Mouse (Mus musculus) cerebellum, adult 2 months (tissue): ENCODE results near the gene Psmc3. TPM values are rescaled to one million over a fixed set of nuclear protein-coding genes. Genes with fewer than 3 reads are reported as not detected.

Experiments
- DNase-seq, 2 experiments: peaks; one replicate each; pipeline ENCODE4 v3.0.0; 2021
- H3K27ac ChIP-seq: fragments of 200-500 bp; 2 replicates; pipeline ENCODE4 v1.5.1; 2012; ENCODE audit warnings: low read length, control low read depth, inconsistent platforms; ENCODE audit not compliant: insufficient read depth
- H3K27me3 ChIP-seq: fragments of 200-500 bp; 2 replicates; pipeline ENCODE4 v1.6.1; 2012; ENCODE audit warnings: inconsistent platforms, mild to moderate bottlenecking, low read length, moderate library complexity; ENCODE audit not compliant: control insufficient read depth, insufficient read depth
- H3K4me1 ChIP-seq: fragments of 200-500 bp; 2 replicates; pipeline ENCODE4 v1.6.1; 2011; ENCODE audit warnings: low read length; ENCODE audit not compliant: control insufficient read depth, insufficient read depth
- H3K4me3 ChIP-seq: fragments of 200-500 bp; replicated peaks from 2 replicates; pipeline ENCODE3; 2011; ENCODE audit warnings: mild to moderate bottlenecking, low read depth, low read length, control low read depth; ENCODE audit not compliant: insufficient read depth
- CTCF ChIP-seq: fragments of 200-500 bp; IDR thresholded peaks from 2 replicates; pipeline ENCODE4 v1.5.1; 2011; ENCODE audit warnings: low read depth, mild to moderate bottlenecking, control low read depth, low read length, moderate library complexity, borderline replicate concordance; ENCODE audit not compliant: insufficient read depth
- POLR2A ChIP-seq: fragments of 200-500 bp; IDR thresholded peaks from 2 replicates; pipeline ENCODE4 v1.6.1; 2011; ENCODE audit warnings: low read length, control low read depth, borderline replicate concordance; ENCODE audit not compliant: insufficient read depth
- WGBS: fragments of 180-500 bp; shearing (Covaris S2); methylation state at CpG from one replicate; pipeline ENCODE4 v1.1.7; 2018; 5-methylcytosine and 5-hydroxymethylcytosine counted together
- polyA plus RNA-seq: library from polyadenylated mRNA; depleted of rRNA; stranded (reverse); fragments of >200 nt; gene quantifications from 2 replicates; pipeline ENCODE4 v1.2.3, GENCODE M21; 2012; rRNA removed

Psmc3 gene
- polyA plus RNA-seq, 1 experiment: 199 TPM

DNA sequence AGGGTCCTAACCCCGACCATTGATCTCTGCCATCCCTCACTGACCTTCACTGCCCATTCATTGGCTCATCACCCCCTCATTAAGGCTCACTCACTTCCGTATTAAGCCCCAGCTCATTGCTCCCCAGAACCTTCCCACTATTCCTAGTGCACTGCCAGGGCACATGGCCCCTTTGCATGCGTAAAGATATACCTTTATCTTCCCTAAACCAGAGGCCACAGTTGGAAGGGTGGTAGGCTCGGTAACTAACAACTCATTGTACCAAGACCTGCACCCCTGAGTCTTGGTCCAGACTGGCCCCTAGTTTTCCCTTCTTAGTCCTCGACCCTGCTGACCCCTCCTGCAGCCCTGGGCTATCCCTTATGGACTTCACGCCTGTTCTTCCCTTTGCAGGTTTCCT, 60.0 kb downstream of the Psmc3 start:
- no peak overlapping the region for H3K4me3 ChIP-seq
- no peaks in the 10 kb centered on the region for H3K27me3 ChIP-seq
- no peak overlapping the region for H3K27ac ChIP-seq
- H3K4me1 ChIP-seq: peaks cover 24% of the 10 kb centered on the region
- DNase-seq: no peak
- WGBS: 74% methylated on average over 6 of the region's 6 CpGs
- no peak for TF ChIP-seq CTCF
- TF ChIP-seq POLR2A: no peak

DNA sequence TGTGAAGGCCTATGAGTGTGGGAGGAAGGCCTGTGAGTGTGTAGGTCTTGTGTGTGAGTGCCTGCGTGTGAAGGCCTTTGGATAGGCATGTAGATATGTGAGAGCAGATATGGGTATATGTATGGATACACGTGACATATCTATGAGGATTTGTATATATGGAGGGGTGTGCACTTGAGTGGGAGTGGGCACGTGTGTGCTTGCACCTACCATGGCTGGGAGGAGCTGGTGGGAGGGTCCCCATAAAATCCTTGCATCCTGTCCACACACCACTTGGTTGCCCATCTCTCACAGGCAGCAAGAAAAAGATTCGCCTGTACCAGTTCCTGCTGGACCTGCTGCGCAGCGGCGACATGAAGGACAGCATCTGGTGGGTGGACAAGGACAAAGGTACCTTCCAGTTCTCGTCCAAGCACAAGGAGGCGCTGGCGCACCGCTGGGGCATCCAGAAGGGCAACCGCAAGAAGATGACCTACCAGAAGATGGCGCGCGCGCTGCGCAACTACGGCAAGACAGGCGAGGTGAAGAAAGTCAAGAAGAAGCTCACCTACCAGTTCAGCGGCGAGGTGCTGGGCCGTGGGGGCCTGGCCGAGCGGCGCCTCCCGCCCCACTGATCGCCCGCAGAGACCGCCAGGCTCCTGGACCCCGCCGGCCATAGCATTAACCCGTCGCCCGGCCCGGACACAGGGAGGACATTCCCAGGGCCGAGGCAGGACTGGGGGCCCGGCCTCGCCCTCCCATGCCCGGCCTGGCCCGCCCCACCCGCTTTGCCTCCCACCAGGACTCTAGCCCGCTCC, 61.2 kb downstream of the Psmc3 start:
- H3K27me3 ChIP-seq: no peaks in the 10 kb centered on the region
- no peak for TF ChIP-seq POLR2A
- TF ChIP-seq CTCF: peak; percentile 100
- H3K4me3 ChIP-seq: no peak overlapping the region
- 12% methylated on average over 42 of the region's 42 CpGs for WGBS
- no peak overlapping the region for H3K27ac ChIP-seq
- peak; percentile 95 to 100 for DNase-seq
- peaks cover 31% of the 10 kb centered on the region for H3K4me1 ChIP-seq

DNA sequence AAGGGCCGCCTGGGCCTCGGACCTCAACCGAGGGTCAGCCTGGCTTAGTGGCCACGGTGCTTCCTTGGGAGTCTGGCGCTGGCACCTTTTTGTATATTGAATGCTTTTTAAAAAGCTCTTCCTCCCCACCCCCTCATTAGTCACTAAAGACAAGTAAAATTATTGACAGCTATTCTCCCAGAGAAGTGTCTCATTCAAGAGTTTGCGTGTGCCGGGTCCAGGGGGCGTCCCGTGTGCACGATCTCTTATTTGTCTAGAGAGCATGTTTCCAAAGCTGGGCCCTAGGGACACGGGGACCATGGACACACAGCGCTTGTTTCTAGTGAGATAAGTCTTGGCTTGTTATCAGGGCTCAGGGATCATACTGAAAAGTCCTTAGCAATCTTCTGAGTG, 61.8 kb downstream of the Psmc3 start:
- H3K4me1 ChIP-seq: peaks cover 36% of the 10 kb centered on the region
- 42% methylated on average over 12 of the region's 12 CpGs for WGBS
- no peaks in the 10 kb centered on the region for H3K27me3 ChIP-seq
- no peak for DNase-seq
- TF ChIP-seq POLR2A: no peak
- TF ChIP-seq CTCF: no peak
- H3K27ac ChIP-seq: no peak overlapping the region
- no peak overlapping the region for H3K4me3 ChIP-seq

Other genes with a start within 250 kb of the Psmc3 start
- gene Mtch2, start 206.9 kb upstream of the Psmc3 start, polyA plus RNA-seq: 245 and 249 TPM in 2 replicates
- 234 and 254 TPM in 2 replicates for gene C1qtnf4, start 168.1 kb upstream of the Psmc3 start, polyA plus RNA-seq
- gene Kbtbd4, start 149.3 kb upstream of the Psmc3 start, polyA plus RNA-seq: 33.1 and 33.7 TPM in 2 replicates
- 278 and 280 TPM in 2 replicates for gene Ndufs3, start 149.2 kb upstream of the Psmc3 start, polyA plus RNA-seq
- gene Celf1, start 113.6 kb upstream of the Psmc3 start, polyA plus RNA-seq: 91.1 and 95.2 TPM in 2 replicates
- 1.0 and 1.5 TPM in 2 replicates for gene Rapsn, start 18.4 kb upstream of the Psmc3 start, polyA plus RNA-seq
- 93.3 and 97.7 TPM in 2 replicates for gene Slc39a13, start 16.4 kb downstream of the Psmc3 start, polyA plus RNA-seq
- gene Spi1, start 28.4 kb downstream of the Psmc3 start, polyA plus RNA-seq: 3.3 and 4.1 TPM in 2 replicates
- gene Mybpc3, start 64.1 kb downstream of the Psmc3 start, polyA plus RNA-seq: 39.6 and 51.4 TPM in 2 replicates
- gene Madd, start 129.8 kb downstream of the Psmc3 start, polyA plus RNA-seq: 175 and 186 TPM in 2 replicates
- gene Nr1h3, start 148.8 kb downstream of the Psmc3 start, polyA plus RNA-seq: 18.1 and 21.2 TPM in 2 replicates
- 35.9 and 37.3 TPM in 2 replicates for gene Acp2, start 148.9 kb downstream of the Psmc3 start, polyA plus RNA-seq
- gene Ddb2, start 183.0 kb downstream of the Psmc3 start, polyA plus RNA-seq: 34.5 and 41.5 TPM in 2 replicates
- 153 and 159 TPM in 2 replicates for gene Pacsin3, start 201.9 kb downstream of the Psmc3 start, polyA plus RNA-seq
- gene Arfgap2, start 211.0 kb downstream of the Psmc3 start, polyA plus RNA-seq: 51.9 and 54.1 TPM in 2 replicates